Mouse (Mus musculus): ENCODE measurements around the gene Zfp566.

DNA sequence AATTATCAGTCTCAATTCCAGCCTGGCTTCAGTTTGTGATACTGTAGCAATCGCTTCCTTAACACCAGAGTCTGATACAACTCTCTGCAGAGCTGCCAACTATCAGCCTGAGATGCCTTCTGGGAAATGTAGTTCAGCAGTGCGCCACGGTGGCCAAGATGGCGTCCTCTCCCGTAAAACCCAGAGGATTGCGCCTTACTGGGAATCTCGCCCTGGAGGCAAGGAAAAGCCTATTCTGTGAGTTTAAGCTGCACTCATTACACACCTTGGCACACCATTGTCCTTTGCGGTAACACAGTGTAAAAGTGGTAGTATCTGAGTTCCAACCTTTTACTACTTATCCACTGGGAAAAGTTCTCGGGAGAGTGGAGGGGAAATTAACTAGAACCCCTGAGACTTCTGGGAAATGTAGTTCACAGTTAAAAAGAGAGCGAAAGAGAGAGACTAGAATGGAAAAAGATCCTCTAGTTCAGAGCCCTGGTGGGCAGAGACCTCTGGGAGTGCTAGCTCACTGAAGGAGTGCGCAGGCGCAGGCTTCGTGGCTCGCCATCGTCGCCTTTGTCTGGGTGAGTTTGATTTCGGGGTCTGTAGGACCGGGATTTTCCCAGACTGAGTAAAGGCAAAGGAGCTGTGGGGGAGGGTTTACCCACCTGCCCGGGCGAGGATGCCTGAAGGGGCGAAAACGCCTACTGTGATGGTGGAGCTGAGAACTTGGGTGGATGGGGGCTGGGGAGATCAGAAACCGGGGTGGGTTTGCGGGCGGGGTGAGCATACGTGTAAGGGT is 4.5 kb upstream of the Zfp566 start, which contains the start of gene Zfp260:
- no peak for TF ChIP-seq MAX (IDR thresholded peaks at IDR 0.05; ENCODE audit: low read length)
- no peak for TF ChIP-seq ZC3H11A (IDR thresholded peaks at IDR 0.05; ENCODE audit: low read depth, low read length)
- TF ChIP-seq ELF1 (IDR thresholded peaks at IDR 0.05; ENCODE audit: low read depth, low read length): peak; percentile 63; the same call in 1 of the 2 replicates
- TF ChIP-seq CTCF (conservative IDR thresholded peaks at IDR 0.05 in 1 of 2, IDR thresholded peaks at IDR 0.05 in 1 of 2; ENCODE audit: low read depth in 2 of 2, low read length in 2 of 2): no peak
- TF ChIP-seq BHLHE40 (IDR thresholded peaks at IDR 0.05; ENCODE audit: low read depth, low read length): no peak
- TF ChIP-seq POLR2A (IDR thresholded peaks at IDR 0.05; ENCODE audit: low read depth, low read length): peak; percentile 77
- peak; percentile 72; the same call in 1 of the 2 replicates for TF ChIP-seq SIN3A (IDR thresholded peaks at IDR 0.05; ENCODE audit: low read length)

All from CH12.LX (cell line).